Mouse (Mus musculus) 3T3-L1 (cell line): Measurements from ENCODE around the gene Tmem260.

Source experiments
- DNase-seq: peaks from one replicate; pipeline ENCODE4 v3.0.0-alpha.2; 2015; ENCODE audit warnings: low read depth, low spot score

Tmem260 gene

DNA sequence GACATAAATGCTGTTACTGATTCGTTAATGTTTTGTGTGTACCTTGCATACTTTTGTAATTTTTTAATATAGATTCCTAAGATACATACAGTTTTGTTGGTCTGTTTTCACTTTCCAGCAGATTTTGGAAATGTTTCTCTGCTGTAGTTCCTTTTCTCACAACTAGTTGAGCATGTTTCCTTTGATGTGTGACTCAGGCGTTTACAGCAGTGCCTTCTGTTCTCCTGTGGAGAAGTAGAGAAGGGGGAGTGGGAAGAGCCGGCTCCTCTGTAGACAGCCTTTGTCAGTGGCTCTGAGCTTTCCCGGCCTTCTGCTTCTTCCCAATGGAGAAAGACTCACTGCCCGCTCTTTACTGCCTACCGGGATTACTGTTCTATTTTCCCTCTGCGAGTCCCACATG is 35.7 kb downstream of the Tmem260 start:
- no peak for DNase-seq

DNA sequence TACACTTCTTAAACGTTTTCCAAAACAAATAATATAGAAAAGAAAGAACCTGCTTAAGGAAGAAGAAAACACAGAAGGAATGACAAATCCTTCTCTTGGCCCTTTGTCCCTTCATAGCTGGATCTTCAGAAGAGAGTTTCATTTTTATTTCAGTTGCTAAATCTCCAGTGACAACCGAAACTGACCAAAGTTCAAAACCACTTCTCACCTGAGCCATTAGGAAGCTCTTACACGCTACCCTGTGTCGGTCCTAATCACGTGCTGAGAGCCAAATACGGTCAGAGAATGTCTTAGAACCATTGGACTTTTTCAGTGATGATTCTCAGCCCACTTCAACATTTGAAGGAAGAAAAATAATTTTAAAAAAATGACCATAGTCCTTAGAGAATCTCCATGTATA is 36.8 kb downstream of the Tmem260 start:
- DNase-seq: no peak

DNA sequence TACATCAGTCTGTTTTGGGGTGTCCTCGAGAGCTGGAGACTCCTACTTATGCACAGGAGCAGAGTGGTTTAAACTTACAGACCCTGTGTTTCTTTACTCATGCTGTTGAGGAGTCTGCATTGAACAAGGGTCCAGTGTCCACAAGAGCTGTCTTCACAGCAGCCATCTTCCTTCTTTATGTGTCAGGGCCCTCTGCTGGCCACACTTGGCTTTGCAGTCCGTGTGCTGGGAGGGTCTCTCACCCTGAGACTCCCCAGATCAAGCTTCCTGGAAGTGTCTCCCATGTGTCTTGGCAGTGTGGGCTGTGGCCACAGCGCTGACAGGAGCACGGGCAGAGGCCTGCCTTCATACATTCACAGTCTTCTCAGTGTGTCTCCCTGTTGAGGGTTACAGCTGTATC is 48.0 kb downstream of the Tmem260 start:
- peak; percentile 48 for DNase-seq

DNA sequence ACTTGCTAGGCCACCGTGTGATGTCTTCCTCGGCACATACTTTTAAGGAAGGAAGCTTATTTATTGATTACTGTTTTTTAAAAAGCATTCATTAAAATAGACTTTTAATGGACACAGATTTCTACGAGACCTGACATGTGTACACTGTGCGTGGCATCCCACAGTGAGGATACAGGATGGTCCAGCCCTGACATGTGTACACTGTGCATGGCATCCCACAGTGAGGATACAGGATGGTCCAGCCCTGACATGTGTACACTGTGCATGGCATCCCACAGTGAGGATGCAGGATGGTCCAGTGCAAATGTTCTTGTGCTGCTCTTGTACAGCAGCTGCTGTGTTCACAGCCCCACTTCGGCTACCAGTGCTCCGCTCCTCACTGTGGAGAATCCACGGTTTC is 56.6 kb downstream of the Tmem260 start:
- DNase-seq: no peak

GRCm38 (mm10) chr14:48503691-48504565 is 58.0 kb downstream of the Tmem260 start:
- DNase-seq: no peak

- no peak for DNase-seq
Observed at GRCm38 (mm10) chr14:48504566-48504950, 58.6 kb downstream of the Tmem260 start.

DNA sequence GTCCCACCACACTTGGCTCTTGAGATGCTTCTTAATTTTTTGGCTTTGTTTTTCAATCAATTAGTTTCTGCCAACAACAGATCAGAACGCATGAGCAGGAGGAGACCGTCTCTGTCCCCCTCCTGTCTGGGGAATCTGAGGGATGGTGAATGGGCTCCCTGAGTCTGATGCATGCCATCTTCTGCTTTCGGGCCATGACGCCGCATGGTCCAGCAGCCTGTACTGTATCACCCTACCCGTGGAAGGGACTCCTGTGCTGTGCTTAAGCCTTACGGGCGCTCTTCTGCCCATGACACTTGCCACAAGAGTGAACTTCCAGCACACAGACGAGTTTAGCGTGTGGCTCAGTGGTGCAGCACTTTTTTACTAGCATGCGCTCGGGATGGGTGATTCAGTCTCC is 59.7 kb downstream of the Tmem260 start:
- no peak for DNase-seq

GRCm38 (mm10) chr14:48507376-48507775 is 61.5 kb downstream of the Tmem260 start:
- DNase-seq: no peak

DNA sequence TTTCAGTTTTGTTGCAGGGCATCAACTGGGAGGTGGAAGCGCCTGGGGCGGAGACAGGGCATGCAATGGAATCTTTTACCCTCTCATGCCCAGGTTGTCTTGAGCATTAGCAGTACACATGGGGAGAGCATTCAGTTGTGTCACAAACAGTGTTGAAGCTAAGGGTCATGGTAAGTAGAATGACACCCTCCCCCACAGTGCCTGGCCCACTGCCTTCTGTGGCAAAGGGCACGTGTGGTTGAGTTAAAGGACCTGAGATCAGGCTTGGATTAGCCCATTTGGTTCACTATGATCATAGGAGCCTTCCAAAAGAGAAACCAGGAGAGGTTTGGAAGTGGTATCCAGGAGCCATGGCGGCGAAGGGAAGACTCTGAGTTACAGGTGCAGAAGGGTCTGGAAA is 63.2 kb downstream of the Tmem260 start:
- no peak for DNase-seq

DNA sequence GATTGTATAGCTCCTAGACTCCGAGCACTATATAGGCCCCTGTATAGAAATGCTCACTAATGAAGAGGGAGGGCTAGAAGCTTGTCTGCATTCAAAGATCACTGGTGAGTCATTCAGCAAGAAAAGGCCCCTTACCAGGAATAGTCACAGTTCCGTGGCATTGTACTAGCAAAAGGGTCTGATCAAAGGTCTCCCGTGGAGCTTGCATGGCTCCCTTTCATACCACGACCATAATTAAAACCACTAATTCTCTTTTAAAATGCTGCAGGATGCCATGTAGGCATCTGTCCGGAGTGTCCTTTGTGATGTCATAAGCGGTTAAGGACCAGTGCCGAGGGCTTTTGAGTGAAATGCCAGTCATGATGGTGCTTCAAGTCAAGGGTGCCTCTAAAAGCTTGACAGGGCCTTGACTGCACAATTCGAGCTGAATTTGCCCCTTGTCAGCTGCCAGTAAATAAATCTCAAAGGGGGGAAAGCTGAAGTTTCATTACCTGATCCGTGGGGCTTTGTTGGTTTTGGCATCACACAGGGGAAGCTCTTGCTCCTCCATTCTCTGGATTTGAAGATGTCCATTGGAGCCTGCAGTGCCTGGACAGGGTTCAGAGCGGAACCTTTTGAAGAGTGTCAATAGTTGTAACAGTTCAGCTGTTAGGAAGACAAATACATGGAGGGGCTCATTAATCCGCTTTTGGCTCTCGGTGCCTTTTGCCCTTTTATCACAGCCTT is 67.3 kb downstream of the Tmem260 start:
- no peak for DNase-seq

DNA sequence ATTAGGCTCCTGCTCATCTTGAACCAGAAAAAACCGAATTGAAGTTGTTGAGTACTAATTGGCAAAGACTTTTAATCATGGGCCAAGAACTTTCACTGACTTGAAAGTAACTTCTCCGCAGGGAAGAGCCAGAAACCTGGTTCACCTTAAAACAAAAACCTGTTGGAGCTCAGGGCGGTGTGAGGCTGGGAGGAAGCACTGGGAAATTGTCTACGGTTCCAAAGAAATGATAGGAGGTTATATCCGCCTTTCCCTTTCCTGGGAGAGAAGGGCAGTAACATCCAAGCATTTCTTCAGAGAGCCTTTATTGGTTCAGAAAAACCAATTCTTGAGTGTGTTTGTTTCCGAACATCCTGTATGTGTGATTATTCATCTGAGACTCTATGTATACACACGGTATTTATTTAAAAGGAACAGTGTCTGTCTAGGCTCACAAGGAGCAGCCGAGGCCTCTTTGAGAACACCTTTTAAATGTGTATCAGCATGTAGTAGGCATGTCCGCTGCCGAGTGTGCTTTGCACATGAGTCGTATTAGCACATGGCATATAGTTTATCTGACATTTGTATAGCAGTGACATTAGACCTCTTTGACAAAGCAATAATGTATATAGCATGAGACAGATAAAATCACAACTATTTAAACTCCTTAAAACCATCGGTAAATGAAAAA is 68.0 kb downstream of the Tmem260 start:
- DNase-seq: no peak

DNA sequence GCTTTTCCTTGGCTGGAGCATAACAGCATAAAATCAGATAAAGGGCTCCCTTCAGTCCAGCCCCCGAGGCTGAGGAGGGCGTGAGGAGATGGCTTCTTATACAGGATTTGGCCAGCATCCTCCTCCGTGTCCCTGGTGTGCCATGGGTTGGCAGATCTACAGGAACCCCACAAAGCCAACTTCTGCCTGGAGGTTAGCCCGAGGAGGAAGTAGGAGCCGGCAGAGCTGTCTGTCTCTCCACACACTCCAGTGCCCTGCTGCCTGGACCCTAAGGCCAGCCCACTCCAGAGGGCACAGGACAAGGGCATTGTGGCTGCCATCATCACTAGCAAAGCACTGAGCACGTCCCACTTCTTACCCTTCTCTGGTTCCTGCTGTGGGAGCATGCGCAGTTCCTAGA is 68.7 kb downstream of the Tmem260 start:
- no peak for DNase-seq

DNA sequence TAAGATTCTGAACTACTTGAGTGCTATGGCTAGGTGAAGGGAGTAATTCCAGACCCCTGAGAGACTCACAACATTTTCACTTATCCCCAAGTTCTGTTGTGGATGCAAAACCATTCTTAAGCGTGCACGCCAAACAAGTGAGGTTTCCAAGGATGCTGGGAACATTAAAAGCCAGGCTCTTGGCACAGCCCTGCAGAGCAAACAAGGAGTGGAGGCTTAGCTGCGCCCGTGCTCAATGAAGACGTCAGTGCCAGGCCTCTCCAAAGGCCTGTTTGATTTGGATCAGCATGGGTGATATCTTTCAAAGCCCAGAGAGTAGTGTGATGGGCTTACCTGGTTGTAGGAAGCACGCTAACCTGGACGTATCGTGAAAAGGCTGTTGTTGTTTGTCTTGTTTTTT is 69.6 kb downstream of the Tmem260 start:
- DNase-seq: no peak

DNA sequence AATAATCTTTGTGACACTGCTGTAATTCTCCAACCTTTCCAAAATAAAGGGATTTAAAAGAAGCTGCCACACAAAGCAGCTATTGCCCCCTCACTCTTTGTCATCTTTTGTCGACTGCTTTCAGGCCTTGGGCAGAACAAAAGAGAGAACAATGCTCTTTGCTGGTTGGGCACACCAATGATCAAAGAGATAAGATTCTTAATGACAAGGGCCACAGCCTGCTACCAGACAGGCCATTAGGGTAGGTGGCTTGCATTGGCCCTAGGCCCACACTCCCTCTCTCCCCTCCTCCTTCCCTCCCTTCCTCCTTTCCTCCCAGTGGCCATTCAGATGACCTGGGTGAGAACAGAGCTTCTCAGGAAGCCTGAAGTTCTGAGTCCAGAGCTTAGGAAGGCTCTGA is 77.4 kb downstream of the Tmem260 start:
- DNase-seq: no peak

DNA sequence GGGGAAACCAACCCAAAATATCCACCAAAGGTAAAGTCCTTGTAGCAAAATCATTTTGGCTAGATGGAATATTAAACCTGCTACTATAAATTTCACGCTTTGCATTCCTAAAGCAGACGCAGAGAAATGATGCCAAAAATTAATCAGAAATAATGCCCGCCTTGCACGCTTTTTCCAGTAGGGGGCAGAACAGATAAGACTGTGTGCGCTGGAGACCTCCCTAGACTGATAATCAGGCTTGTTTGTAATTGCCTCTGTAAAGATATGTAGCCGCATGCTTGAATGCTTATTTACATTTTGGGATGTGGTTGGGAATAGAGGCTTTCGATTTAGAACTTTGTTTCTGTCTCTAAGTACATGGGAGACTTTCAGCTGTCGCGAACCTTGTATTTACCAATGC is 78.2 kb downstream of the Tmem260 start:
- peak; percentile 34 for DNase-seq

DNA sequence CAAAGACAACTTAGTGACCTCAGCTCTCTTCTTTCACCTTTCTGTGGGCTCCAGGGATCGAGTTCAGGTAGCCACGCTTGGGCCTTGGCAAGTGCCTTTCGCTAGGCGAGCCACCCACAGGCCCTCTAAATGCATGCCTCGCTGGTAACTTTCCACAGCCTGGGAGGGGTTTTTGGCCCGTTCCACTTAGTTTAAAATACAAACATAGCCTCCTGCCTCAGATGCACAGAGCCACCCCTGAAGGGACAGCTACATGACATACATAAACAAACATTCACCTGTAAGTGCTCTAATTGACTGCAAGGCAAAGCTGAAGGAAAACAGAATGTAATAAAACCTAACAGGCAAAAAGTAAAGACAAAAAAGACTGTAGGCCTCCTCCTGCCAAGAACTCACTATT is 79.1 kb downstream of the Tmem260 start:
- no peak for DNase-seq

GRCm38 (mm10) chr14:48530629-48531028 is 84.7 kb downstream of the Tmem260 start:
- DNase-seq: no peak

- DNase-seq: no peak
Observed at GRCm38 (mm10) chr14:48537795-48538766, 92.2 kb downstream of the Tmem260 start.

- DNase-seq: no peak
Observed at GRCm38 (mm10) chr14:48545166-48545565, 99.2 kb downstream of the Tmem260 start.

GRCm38 (mm10) chr14:48546009-48546408 is 100.1 kb downstream of the Tmem260 start:
- no peak for DNase-seq

DNA sequence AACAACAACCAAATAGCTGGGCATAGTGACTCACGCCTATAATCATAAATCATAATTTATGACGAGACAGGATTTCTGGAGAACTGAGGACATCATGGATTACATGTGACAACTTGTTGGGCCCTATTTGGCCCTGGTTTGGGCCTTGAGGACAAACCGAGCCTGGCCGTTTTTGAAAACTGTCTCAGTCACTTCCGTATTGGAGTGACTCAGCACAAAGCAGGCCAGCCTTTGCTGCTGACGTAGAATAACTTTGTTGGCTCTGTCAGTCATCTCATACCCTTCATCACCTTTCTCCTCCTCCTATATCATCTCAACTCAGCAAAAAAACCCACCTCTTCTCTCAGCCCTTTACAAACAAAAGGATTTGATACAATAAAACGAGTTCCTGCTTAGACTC is 103.8 kb downstream of the Tmem260 start:
- no peak for DNase-seq
